Mouse (Mus musculus) spleen, embryonic (tissue): ENCODE measurements around the gene Tas2r109.
"Not testable (repeated sequence)": the region's sequence is repeated elsewhere in the genome, so short reads cannot be mapped to it uniquely, and the experiment has no call there.

ENCODE experiments used
- CTCF ChIA-PET: fragments of 350-600 bp; sonication (Branson Sonifier 250); formaldehyde crosslinking; loops from one replicate; lab custom pipeline; 2022; lab: Charles Lee

Gene Tas2r109

DNA sequence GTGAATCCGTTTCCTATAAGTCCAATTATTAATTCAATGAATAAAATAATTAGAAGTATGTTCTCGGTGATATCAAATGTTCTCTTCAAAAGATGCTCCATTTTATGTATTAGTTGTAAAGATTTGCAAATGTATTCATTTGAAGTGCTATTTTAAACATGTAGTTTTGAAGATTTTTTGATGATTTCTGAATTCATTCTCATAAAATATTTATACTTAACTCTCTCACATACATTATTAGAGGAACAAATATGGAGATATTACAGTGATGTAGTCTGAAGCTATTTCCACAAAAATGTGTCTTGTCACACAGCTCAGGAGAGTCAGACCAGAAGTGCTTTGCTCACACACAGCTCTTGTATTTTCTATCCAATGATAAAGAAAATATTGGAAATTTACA, at the start of gene Tas2r109:
TSS of gene Tas2r109 (minus strand) at position 101 of the 400 bp plus-strand sequence.
- CTCF ChIA-PET: no interaction called here

DNA sequence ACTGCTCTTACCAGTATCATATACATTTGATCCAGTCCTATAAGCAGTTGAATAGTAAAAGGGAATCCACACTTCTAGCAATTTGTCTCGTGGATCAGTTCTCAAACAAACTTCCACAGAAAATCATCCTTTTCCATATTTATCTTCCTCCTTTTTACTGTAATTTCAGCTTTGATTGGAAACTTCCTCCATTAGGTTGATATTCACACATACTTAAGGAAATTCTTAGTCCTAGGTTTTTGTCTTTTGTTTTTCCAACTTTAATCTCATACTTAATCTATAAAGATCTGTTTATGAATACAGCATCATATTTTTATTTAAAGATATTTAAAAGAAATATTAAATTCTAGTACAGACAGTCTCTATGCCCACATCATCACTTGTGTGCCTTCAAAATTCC, 22.9 kb downstream of the Tas2r109 start, which contains the start of gene Tas2r131:
TSS of gene Tas2r131 (minus strand) at position 101 of the 400 bp plus-strand sequence.
- CTCF ChIA-PET: no interaction called here

DNA sequence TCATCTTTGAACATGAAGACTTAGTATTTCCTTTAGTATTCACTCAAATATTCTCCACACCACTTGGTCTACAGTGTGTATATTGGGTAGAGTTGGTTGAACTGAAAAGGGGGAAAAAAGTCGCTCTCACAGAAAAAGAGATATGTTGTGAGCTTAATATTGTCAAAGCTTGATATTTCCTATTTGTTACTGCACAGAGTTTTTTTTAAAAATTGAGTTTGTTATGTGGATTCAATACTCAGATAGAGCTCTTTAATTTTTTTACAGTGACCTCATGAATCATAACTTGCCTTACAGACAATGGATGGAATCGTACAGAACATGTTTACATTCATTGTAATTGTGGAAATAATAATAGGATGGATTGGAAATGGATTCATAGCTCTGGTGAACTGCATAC, 30.0 kb downstream of the Tas2r109 start, which contains the start of gene Tas2r129:
TSS of gene Tas2r129 (plus strand) at position 301 of the 400 bp plus-strand sequence.
- CTCF ChIA-PET: no interaction called here

DNA sequence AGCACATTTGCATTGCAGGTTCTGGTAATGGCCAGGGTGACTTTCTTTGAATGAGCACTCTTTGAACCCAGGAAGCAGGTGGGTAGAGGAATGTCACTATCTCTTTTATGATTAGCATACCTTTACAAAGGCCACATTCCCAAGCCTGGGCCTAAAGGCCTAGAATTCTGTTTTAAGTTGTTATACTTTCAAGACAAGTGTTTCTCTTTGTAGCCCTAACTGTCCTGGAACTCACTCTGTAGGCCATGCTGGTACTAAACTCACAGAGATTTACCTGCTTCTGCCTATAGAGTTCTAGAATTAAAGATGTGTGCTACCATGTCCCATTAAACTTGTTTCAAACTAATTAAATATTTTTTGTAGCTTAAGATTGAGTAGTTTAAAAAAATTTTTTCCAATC, 39.4 kb downstream of the Tas2r109 start:
- CTCF ChIA-PET: not testable (repeated sequence)
